Mouse (Mus musculus) liver, postnatal 0 days (tissue): ENCODE data around the gene Scgb2b21.

Experiments
- CTCF ChIP-seq: sonication (generic); IDR thresholded peaks from 2 replicates; pipeline ENCODE4 v1.5.1; 2016; ENCODE audit warnings: antibody characterized with exemption, low read depth
- EP300 ChIP-seq: IDR thresholded peaks from 2 replicates; pipeline ENCODE4 v1.6.1; 2016; ENCODE audit warnings: antibody characterized with exemption, low read depth, mild to moderate bottlenecking

DNA sequence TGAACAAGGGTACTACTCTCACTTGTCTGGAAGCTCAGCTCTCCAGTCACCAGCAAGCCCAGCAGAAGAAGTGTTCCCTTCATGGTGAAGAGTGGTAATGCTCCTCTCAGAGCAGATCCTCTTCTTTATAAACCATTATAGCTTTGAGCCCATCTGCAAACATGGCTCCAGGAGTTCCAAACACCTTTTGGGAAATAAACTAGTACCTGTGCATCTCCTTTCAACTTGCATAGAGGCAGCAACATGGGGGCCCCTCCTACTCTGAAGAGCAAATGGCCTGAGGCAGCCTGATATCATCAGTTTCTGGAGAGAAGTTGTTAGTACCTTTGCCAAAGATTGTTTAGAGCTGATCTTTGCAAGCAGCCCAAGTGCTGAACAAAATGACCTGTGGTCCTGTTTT is at the start of gene Scgb2b21:
- no peak for TF ChIP-seq CTCF
- no peak for TF ChIP-seq EP300
